Mouse (Mus musculus) kidney, adult 2 months (tissue): ENCODE data around the gene Tent5a. TPM values are rescaled to one million over a fixed set of nuclear protein-coding genes. Genes with fewer than 3 reads are reported as not detected.

Experiments used
- DNase-seq: peaks from one replicate; pipeline ENCODE4 v3.0.0; 2021
- H3K27ac ChIP-seq: fragments of 200-500 bp; 2 replicates; pipeline ENCODE4 v1.5.1; 2012; ENCODE audit warnings: low read depth, low read length, control low read depth, inconsistent platforms; ENCODE audit not compliant: insufficient read depth
- H3K27me3 ChIP-seq: fragments of 200-500 bp; replicated peaks from 2 replicates; pipeline ENCODE4 v1.6.1; 2012; ENCODE audit warnings: mild to moderate bottlenecking, moderate library complexity, low read length, inconsistent platforms; ENCODE audit not compliant: control insufficient read depth, insufficient read depth
- H3K36me3 ChIP-seq: fragments of 200-500 bp; 2 replicates; pipeline ENCODE4 v1.6.1; 2012; ENCODE audit warnings: mild to moderate bottlenecking, moderate library complexity, low read length, inconsistent platforms; ENCODE audit not compliant: control insufficient read depth, insufficient read depth
- H3K4me1 ChIP-seq: fragments of 200-500 bp; 2 replicates; pipeline ENCODE4 v1.6.1; 2011; ENCODE audit warnings: low read length; ENCODE audit not compliant: control insufficient read depth, insufficient read depth
- H3K4me3 ChIP-seq: fragments of 200-500 bp; 2 replicates; pipeline ENCODE4 v1.5.1; 2011; ENCODE audit warnings: mild to moderate bottlenecking, low read depth, low read length, control low read depth; ENCODE audit not compliant: insufficient read depth
- CTCF ChIP-seq: fragments of 200-500 bp; conservative IDR thresholded peaks from 2 replicates; pipeline ENCODE4 v1.5.1; 2011; ENCODE audit warnings: low read depth, mild to moderate bottlenecking, control low read depth, low read length, moderate library complexity, mixed read lengths; ENCODE audit not compliant: insufficient read depth, insufficient read length
- POLR2A ChIP-seq: fragments of 200-500 bp; IDR thresholded peaks from one replicate; pipeline ENCODE4 v1.6.1; 2011; ENCODE audit warnings: low read depth, low read length, control low read depth
- WGBS: fragments of 180-500 bp; shearing (Covaris S2); methylation state at CpG from one replicate; pipeline ENCODE4 v1.1.7; 2018; 5-methylcytosine and 5-hydroxymethylcytosine counted together
- polyA plus RNA-seq: library from polyadenylated mRNA; depleted of rRNA; stranded (reverse); fragments of >200 nt; gene quantifications from 2 replicates; pipeline ENCODE4 v1.2.3, GENCODE M21; 2012

Gene Tent5a
- polyA plus RNA-seq, 1 experiment, result 2.5 TPM

- Histone ChIP-seq H3K4me3 (no peak overlapping the region), H3K4me1 (no peaks in the 10 kb centered on the region), H3K27ac (no peak overlapping the region), H3K27me3 (no peaks in the 10 kb centered on the region), H3K36me3 (no peaks in the 10 kb centered on the region)
- no peak for DNase-seq
- TF ChIP-seq CTCF (no peak), POLR2A (no peak)
- 45% methylated on average over 10 of the region's 10 CpGs for WGBS
These were observed 20.8 kb upstream of the Tent5a start for GRCm38 (mm10) chr9:85347823-85348523.

- H3K27ac ChIP-seq, result no peak overlapping the region
- no peak for TF ChIP-seq CTCF
- no peak for TF ChIP-seq POLR2A
- WGBS, result 38% methylated on average over 8 of the region's 8 CpGs
These were observed 16.0 kb upstream of the Tent5a start for GRCm38 (mm10) chr9:85342892-85343785.

GRCm38 (mm10) chr9:85340303-85340702 lies 13.2 kb upstream of the Tent5a start:
- 78% methylated on average over 3 of the region's 3 CpGs for WGBS
- H3K27me3 ChIP-seq, result no peaks in the 10 kb centered on the region
- no peak overlapping the region for H3K4me3 ChIP-seq
- H3K36me3 ChIP-seq, result no peaks in the 10 kb centered on the region
- TF ChIP-seq CTCF (no peak), POLR2A (no peak)
- H3K27ac ChIP-seq, result no peak overlapping the region
- no peaks in the 10 kb centered on the region for H3K4me1 ChIP-seq
- no peak for DNase-seq

More at GRCm38 (mm10) chr9:85342892-85343785, 16.0 kb upstream of the Tent5a start:
- Histone ChIP-seq H3K36me3 (no peaks in the 10 kb centered on the region), H3K27me3 (no peaks in the 10 kb centered on the region), H3K4me1 (no peaks in the 10 kb centered on the region), H3K4me3 (no peak overlapping the region)
- peak; percentile 37 for DNase-seq

- no peak for DNase-seq
- no peak for TF ChIP-seq CTCF
- TF ChIP-seq POLR2A, result no peak
- Histone ChIP-seq H3K4me1 (no peaks in the 10 kb centered on the region), H3K27me3 (no peaks in the 10 kb centered on the region), H3K27ac (no peak overlapping the region), H3K4me3 (no peak overlapping the region), H3K36me3 (no peaks in the 10 kb centered on the region)
- 92% methylated on average over 7 of the region's 7 CpGs for WGBS
These were observed 8.9 kb upstream of the Tent5a start for GRCm38 (mm10) chr9:85336046-85336445.

- DNase-seq, result peak; percentile 21
- no peak overlapping the region for H3K27ac ChIP-seq
- no peaks in the 10 kb centered on the region for H3K4me1 ChIP-seq
- no peaks in the 10 kb centered on the region for H3K36me3 ChIP-seq
- WGBS, result 65% methylated on average over 2 of the region's 2 CpGs
- H3K27me3 ChIP-seq, result no peaks in the 10 kb centered on the region
- TF ChIP-seq CTCF, result no peak
- H3K4me3 ChIP-seq, result no peak overlapping the region
These were observed 4.4 kb upstream of the Tent5a start for GRCm38 (mm10) chr9:85331521-85331920.

- peak overlapping the region; percentile 66 for H3K4me3 ChIP-seq
- TF ChIP-seq POLR2A, result no peak
- TF ChIP-seq CTCF, result peak; percentile 92
- H3K36me3 ChIP-seq, result no peaks in the 10 kb centered on the region
- no peaks in the 10 kb centered on the region for H3K4me1 ChIP-seq
- no peak overlapping the region for H3K27ac ChIP-seq
- whole genome bisulfite sequencing, result 2% methylated on average over 16 of the region's 16 CpGs
- DNase-seq, result peak; percentile 90
- H3K27me3 ChIP-seq, result no peaks in the 10 kb centered on the region
These were observed 1.1 kb upstream of the Tent5a start for GRCm38 (mm10) chr9:85328259-85328658.
